Mouse (Mus musculus): ENCODE results near the gene Spred2. TPM values are rescaled to one million over a fixed set of nuclear protein-coding genes. Genes with fewer than 3 reads are reported as not detected.
A peak's percentile ranks its signal among the peaks of the same experiment; 100 is the strongest.
"Not testable (repeated sequence)": the region's sequence is repeated elsewhere in the genome, so short reads cannot be mapped to it uniquely, and the experiment has no call there.

The Spred2 gene
- total RNA-seq, 2 experiments from 2014 or later = 33.1 to 37.0 TPM

DNA sequence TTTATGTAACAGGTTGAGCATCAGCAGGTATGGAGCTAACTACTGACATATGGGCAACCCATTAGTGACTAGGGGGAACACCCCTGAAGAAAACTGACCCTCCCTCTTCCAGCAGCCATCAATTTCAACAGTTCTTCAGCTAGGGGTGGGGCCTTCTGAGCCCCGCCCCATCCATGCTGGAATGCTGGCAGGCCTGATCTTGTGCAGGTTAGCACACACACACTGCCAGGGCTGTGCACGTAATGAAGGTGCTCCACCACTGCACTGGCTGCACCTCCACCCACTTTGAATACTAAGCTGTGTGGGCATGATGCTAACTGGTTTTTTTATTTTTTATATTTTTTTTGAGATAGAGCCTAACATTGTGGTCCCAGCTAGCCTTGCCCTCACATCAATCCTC is 133.3 kb downstream of the Spred2 start:
- no peak for DNase-seq

DNA sequence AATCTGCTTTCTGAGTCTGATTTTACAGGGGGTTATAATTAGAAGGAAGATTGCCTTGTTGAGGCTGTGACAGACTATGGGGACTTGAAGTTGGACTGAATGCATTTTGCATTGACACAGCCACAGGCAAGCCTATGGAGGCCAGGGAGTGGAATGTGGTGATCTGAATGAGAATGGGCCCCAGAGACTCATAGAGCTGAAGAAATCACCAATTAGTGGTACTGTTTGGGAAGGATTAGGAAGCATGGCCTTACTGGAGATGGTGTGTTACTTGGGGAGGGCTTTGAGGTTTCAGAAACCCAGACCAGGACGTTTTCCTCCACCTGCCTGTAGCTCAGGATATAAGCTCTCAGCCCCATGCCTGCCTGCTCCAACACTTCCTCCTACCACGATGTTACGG is 135.6 kb downstream of the Spred2 start:
- no peak for DNase-seq

DNA sequence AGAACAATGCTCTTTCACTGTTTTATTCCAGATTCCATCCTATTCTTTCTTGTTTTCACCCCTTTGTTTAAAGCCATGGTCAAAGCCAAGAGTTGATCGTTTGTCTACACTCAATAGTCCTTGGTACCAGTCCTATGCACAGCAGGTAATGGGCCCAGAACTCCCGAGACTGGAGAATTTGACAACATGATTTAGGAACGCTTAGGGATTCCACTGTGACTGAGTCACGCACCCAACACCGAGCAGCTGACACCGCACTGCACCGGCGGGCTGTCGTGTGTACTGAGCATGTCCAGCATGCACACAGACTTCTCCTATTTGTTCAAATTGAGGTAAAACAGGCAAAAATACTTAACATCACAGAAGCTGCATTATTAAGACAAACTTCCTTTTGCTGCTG is 138.6 kb downstream of the Spred2 start:
- peak; percentile 22 for DNase-seq

DNA sequence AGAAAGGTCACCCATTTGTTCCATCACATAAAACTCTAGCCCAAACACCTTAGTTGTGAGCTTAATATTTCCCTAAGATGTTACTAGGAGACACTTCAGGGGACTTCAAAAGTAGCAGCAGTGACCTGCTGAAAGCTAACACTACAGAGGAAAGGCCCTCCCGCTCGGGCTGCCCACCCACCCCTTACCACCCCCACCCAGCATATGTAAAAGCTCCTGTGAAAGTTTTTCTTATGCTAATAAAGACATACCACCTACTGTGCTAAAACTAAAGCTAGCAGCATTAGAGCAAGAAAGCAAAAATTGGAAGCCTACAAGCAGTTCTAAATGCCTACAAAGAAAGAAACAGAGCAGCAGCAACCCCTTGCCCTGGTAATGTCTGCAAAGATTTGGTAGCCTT is 139.9 kb downstream of the Spred2 start:
- not testable (repeated sequence) for DNase-seq

DNA sequence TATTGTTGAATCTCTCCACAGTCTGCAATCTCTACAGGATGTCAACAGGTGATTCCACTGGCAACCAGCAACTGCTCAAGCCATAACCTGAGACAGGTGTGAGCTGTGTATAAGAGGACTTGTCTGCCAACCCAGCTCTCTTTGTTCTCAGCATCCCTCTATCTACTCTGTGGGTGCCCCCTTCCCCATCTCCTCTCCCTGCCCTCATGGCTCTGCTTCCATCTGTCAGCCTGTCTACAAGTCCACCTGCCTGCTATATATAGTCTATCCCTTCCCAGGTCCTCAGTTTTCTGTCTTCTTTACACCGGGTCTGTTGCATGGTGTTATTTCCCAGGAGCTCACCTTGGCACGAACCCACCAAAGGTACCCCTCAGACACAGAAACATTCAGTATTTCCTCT is 140.8 kb downstream of the Spred2 start:
- DNase-seq = no peak

DNA sequence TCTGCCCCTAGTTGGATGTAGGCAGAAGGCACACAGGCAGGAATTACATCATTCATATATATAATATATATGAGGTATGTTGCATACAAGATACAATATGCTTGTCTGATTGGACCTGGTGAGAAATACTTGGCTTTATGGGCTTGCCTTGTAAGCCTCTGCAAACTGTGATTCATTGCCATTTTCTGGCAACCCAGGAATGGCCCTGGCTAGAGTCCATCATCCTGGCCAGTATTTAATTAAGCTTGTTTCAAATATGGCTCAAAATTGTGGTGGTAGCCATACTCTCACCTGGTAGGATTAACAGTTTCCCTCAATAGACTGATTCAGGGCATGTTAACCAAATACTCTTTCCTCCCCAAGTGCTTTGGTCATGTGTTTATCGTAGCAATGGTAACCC is 141.9 kb downstream of the Spred2 start:
- peak; percentile 70 for DNase-seq

DNA sequence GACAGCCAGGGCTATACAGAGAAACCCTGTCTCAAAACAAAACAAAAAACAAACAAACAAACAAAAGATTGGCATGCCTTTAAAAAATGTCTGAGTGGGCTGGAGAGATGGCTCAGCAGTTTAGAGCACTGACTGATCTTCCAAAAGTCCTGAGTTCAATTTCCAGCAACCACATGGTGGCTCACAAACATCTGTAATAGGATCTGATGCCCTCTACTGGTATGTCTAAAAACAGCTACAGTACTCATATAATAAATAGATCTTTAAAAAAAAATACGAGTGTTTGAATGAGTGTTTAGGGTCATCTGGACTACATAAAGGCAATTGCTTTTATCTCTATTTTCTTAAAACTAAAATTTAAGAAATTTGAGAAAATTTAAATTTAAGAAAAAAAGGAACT is 143.3 kb downstream of the Spred2 start:
- no peak for DNase-seq

DNA sequence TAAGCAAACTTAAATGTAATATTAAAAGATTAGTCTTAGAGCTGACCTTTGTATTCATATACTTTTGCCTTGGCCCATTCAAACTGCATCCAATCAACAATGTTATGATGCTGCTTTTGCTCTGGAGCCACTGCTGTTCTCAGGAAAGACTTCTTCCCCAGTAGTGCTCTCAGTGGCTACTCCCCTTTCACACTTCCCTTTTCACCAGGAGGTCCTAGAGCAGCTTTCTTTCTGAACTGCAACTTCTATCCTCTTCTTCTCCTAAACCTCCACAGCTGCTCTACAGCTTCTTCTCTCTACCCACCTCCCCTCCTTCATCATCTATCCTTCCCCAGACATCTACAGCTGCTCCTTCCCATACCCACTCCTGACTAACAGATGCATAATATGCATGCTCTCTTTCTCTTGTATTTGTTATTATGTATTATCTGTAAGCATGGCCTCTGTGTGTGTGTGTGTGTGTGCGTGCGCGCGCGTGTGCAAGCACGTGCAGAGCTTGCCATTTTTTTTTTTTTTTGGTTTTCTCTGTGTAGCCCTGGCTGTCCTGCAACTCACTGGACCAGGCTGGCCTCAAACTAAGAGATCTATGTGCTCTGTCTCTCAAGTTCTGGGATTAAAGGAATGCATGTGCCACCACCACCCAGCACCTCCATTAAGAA is 144.3 kb downstream of the Spred2 start:
- DNase-seq = no peak

DNA sequence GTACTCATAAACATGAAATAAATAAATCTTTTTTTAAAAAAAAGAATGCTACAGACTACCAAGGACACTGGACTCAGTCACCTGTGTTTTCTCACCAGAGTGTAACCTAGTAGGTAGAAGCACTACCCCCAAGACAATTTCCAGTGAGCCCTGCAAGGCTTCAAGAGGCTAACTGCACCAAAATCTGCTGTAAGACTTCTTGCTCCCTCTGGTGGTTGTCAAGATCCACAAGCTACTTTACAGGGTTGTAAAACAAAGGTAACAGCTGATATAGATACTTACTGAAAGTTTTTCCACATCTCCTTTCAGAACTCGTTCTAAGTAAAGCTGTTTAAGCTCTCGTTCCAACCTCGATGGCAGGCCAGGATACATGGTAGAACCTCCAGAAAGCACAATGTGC is 148.0 kb downstream of the Spred2 start:
- DNase-seq = peak; percentile 17

DNA sequence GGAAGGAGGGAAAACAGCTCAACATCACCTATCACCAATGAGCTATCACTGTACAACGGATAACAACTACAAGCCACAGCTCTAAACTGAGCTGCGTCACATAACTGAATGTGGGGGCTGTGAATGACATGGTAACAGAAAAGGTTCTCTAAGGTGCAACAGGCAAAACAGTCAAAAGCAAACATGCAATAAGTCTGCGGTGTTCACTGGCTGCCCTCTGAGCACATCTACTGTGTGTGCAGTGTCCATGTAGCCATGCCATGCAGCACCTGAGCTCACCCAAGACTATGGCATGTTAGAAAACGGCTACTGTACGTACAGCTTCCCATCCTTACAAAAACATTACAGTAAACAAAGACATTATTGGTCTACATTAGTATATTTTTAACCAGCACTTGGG is 148.7 kb downstream of the Spred2 start:
- DNase-seq = no peak

Other genes starting within 250 kb of the Spred2 start
- 100 to 1,000 TPM; 102 to 107 TPM for gene Actr2, start 188.5 kb downstream of the Spred2 start, total RNA-seq (2021)

Data from adrenal gland, postnatal 10 days (tissue).